Mouse (Mus musculus) spleen, adult 2 months (tissue): Measurements from ENCODE around the gene Reps1. TPM values are rescaled to one million over a fixed set of nuclear protein-coding genes. Genes with fewer than 3 reads are reported as not detected.

ENCODE experiments used
- DNase-seq, 2 experiments: peaks; one replicate each; pipeline versions ENCODE4 v3.0.0 to v3.0.0-alpha.2; 2012 to 2021; ENCODE audit warnings: low spot score in 2 of 2, low read depth in 1 of 2
- H3K27ac ChIP-seq: fragments of 200-500 bp; 2 replicates; pipeline ENCODE4 v1.5.1; 2012; ENCODE audit warnings: low read length, inconsistent platforms; ENCODE audit not compliant: insufficient read depth
- H3K27me3 ChIP-seq: fragments of 200-500 bp; 2 replicates; pipeline ENCODE4 v1.6.1; 2012; ENCODE audit warnings: mild to moderate bottlenecking, moderate library complexity, low read length, inconsistent platforms; ENCODE audit not compliant: control insufficient read depth, insufficient read depth
- H3K36me3 ChIP-seq: fragments of 200-500 bp; 2 replicates; pipeline ENCODE4 v1.6.1; 2012; ENCODE audit warnings: mild to moderate bottlenecking, low read length, inconsistent platforms; ENCODE audit not compliant: control insufficient read depth, insufficient read depth
- H3K4me1 ChIP-seq: fragments of 200-500 bp; 2 replicates; pipeline ENCODE4 v1.6.1; 2011; ENCODE audit warnings: inconsistent platforms; ENCODE audit not compliant: control insufficient read depth, insufficient read depth, insufficient read length
- H3K4me3 ChIP-seq: fragments of 200-500 bp; 2 replicates; pipeline ENCODE4 v1.5.1; 2011; ENCODE audit warnings: mild to moderate bottlenecking, inconsistent platforms; ENCODE audit not compliant: insufficient read depth, insufficient read length; ENCODE audit errors: extremely low read depth
- CTCF ChIP-seq: fragments of 200-500 bp; IDR thresholded peaks from 2 replicates; pipeline ENCODE4 v1.5.1; 2011; ENCODE audit warnings: mild to moderate bottlenecking, inconsistent platforms; ENCODE audit not compliant: insufficient read depth, insufficient read length, insufficient replicate concordance; ENCODE audit errors: extremely low read depth
- POLR2A ChIP-seq: fragments of 200-500 bp; IDR thresholded peaks from 2 replicates; pipeline ENCODE4 v1.6.1; 2011; ENCODE audit warnings: low read depth, low read length, inconsistent platforms
- WGBS: fragments of 180-500 bp; shearing (Covaris S2); methylation state at CpG from one replicate; pipeline ENCODE4 v1.1.7; 2018; 5-methylcytosine and 5-hydroxymethylcytosine counted together
- polyA plus RNA-seq: library from polyadenylated mRNA; depleted of rRNA; stranded (reverse); fragments of >200 nt; gene quantifications from 2 replicates; pipeline ENCODE4 v1.2.3, GENCODE M21; 2012

Reps1 gene
- polyA plus RNA-seq, 1 experiment: 33.3 TPM

DNA sequence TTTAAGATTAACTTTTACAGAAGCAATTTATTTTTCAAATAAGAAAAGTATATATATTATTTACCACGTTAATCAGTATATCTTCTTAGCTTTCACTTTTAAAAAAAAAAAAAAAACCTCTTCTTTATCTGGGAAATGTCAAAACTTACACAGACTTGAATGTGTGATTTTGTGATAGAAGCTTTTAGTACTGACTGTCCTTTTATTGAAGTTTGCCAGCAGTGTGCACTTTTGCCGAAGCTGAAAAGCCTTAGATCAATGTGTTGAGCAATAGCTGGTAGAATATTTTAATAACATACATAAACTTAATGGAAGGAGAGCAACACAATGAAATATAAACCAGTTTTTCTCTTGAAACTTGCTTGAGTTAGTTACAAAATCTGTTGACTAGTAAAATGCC lies 5.1 kb downstream of the Reps1 start:
- H3K27me3 ChIP-seq: no peaks in the 10 kb centered on the region
- no peak for DNase-seq
- TF ChIP-seq CTCF: no peak
- no peak for TF ChIP-seq POLR2A
- peaks cover 11% of the 10 kb centered on the region; the same call in 1 of the 2 replicates for H3K4me1 ChIP-seq
- H3K36me3 ChIP-seq: no peaks in the 10 kb centered on the region
- no peak overlapping the region for H3K4me3 ChIP-seq
- 78% methylated on average over 2 of the region's 2 CpGs for WGBS
- H3K27ac ChIP-seq: no peak overlapping the region

DNA sequence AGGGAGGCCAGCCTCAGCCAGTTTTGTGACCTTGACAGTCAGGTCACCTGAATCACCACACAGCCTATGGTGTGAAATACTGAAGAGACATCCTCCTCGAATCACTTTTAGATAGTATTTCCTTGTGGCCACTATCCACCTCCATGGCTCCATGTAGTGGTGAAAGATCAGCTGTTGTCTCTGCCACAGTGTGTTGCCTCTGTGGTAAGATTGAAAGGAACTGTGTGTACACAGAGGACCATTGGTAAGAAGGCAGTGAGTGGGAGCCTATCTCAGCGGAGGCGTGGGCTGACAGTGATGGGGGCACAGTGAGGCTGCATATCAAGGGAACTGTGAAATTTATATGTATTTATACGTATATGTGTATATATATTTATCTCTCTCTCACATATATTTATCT lies 5.9 kb downstream of the Reps1 start:
- WGBS: 87% methylated on average over 4 of the region's 4 CpGs
- Histone ChIP-seq H3K27ac (no peak overlapping the region), H3K27me3 (no peaks in the 10 kb centered on the region), H3K4me1 (peaks cover 10% of the 10 kb centered on the region; the same call in 1 of the 2 replicates), H3K36me3 (no peaks in the 10 kb centered on the region), H3K4me3 (no peak overlapping the region)
- no peak for TF ChIP-seq POLR2A
- TF ChIP-seq CTCF: no peak
- DNase-seq: no peak

DNA sequence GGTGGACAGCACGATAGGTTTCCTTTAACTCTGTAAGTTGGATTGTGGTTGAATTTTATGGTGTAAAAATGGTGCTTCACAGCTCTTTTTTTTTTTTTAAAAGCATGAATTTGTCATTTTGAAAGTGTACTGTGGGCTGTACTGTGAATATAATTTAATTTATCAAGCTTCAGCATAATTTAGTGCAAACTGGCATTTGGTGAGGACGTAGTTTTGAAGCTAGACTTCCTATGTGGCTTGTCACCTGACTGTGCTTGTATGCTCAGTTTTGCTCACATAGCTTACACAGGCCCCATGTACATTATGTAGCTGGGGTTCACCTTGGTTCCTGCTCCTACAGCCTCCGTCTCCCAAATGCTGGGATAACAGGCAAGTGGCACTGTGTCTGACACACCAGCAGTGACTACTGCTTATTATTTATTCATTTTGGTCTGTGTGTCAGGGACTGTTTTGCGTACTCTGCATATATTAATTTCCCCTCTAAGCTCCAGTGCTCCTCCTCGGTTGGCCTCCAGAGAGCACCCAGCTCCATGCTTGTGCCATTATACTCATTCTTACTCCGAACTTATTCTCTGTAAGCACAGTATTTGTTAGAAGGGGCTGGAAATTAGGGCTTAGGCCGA lies 9.1 kb downstream of the Reps1 start:
- 82% methylated on average over 7 of the region's 7 CpGs for WGBS
- peaks cover 2% of the 10 kb centered on the region; the same call in 1 of the 2 replicates for H3K4me1 ChIP-seq
- no peaks in the 10 kb centered on the region for H3K27me3 ChIP-seq
- H3K4me3 ChIP-seq: no peak overlapping the region
- H3K27ac ChIP-seq: no peak overlapping the region
- DNase-seq: no peak
- H3K36me3 ChIP-seq: no peaks in the 10 kb centered on the region
- TF ChIP-seq CTCF (no peak), POLR2A (no peak)

DNA sequence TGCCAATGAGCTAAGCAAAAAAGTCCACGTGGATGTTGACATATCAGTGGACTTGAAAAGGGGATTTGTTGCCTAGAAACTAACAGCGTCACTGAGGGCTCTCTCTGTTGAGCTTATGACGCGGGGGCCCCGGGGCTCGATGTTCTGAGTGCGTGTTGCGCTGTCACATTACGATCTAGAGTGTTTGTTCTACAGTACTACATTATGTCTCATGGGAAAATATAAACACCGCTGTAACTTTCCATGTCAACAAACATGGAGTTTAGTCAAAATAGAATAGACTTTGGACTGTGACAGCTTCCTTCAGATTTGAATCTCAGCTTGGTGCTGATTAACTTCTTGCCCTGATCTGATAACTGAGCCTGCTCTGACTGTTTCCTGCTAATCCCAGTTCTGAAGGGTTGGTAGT lies 10.4 kb downstream of the Reps1 start:
- Histone ChIP-seq H3K4me3 (no peak overlapping the region), H3K4me1 (peaks cover 8% of the 10 kb centered on the region; the same call in 1 of the 2 replicates), H3K27me3 (no peaks in the 10 kb centered on the region), H3K36me3 (no peaks in the 10 kb centered on the region), H3K27ac (no peak overlapping the region)
- WGBS: 95% methylated on average over 10 of the region's 10 CpGs
- no peak for TF ChIP-seq CTCF
- TF ChIP-seq POLR2A: no peak
- no peak for DNase-seq

DNA sequence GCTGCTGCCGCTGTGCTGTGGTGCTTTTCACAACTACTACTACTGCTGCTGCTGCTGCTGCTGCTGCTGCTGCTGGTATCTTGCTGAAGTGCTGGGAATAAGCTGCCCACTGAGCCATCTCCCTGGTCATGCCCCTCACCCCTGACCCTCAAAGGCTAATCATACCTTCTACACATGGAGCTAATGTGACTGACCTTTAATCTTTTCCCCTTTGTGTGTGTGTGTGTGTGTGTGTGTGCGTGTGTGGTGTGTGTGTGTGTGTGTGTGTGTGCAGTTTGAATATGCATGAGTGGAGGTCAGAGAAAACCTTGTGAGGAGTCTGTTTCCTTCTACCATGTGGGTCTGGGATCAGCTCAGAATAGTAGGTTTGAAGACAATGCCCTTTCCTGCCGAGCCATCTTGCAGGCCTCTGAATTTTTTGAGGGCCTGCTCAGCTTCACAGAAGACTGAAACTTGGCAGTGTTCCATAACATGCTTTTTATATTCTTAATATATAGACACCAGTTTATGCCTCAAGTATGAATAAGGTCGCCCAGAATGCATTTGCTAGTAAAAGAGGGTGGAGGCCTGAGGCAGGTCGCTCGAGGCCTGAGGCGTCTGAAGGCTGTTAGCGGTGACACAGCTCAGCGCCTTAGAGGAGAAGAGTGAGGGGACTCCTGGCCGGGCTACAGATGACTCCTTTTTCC lies 12.2 kb downstream of the Reps1 start:
- Histone ChIP-seq H3K4me1 (peaks cover 8% of the 10 kb centered on the region; the same call in 1 of the 2 replicates), H3K27ac (no peak overlapping the region)

DNA sequence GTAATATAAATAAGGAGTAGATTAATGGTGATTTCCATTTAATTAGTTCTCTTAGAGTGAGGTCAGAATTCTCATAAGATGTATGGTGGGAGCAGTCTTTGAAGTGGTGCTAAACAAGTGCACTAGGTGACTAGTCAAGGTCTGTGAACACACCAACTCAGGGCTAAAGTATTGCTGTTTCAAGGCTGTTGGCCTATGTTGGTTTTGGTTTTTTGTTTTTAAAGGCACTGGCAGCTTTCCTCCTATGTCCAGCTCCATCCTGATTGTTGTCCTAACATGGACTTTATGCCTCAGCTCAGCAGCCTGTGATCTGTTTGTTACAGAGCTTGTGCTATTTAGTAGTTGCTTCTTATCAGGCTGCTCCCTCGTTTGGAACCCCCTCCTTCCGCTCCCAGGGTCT lies 13.2 kb downstream of the Reps1 start:
- Histone ChIP-seq H3K27ac (no peak overlapping the region), H3K27me3 (no peaks in the 10 kb centered on the region), H3K4me1 (peaks cover 8% of the 10 kb centered on the region; the same call in 1 of the 2 replicates), H3K36me3 (no peaks in the 10 kb centered on the region), H3K4me3 (no peak overlapping the region)
- 89% methylated on average over 2 of the region's 2 CpGs for WGBS
- no peak for DNase-seq
- TF ChIP-seq CTCF (no peak), POLR2A (no peak)

More for the DNA sequence above, 12.2 kb downstream of the Reps1 start:
- H3K4me3 ChIP-seq: no peak overlapping the region
- no peaks in the 10 kb centered on the region for H3K27me3 ChIP-seq
- H3K36me3 ChIP-seq: no peaks in the 10 kb centered on the region
- TF ChIP-seq POLR2A (no peak), CTCF (no peak)
- WGBS: 80% methylated on average over 10 of the region's 10 CpGs
- no peak for DNase-seq

DNA sequence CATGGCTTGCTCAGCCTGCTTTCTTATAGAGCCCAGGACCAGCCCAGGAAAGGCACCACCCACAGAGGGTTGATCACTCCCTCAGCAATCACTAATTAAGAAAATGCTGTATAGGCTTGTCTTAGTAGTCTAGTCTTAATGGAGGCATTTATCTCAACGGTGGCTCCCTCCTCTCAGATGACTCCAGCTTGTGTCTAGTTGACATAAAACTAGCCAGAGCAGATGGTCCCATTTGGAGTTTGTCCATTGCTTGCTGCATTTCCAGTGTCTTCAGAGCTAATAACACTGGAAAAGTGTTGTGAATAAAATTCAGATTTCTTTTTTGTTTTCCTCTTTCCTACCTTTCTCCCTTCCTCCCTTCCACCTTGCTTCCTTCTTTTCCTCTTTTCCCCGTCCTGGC lies 13.9 kb downstream of the Reps1 start:
- no peaks in the 10 kb centered on the region for H3K27me3 ChIP-seq
- H3K36me3 ChIP-seq: no peaks in the 10 kb centered on the region
- H3K27ac ChIP-seq: no peak overlapping the region
- peaks cover 8% of the 10 kb centered on the region; the same call in 1 of the 2 replicates for H3K4me1 ChIP-seq
- TF ChIP-seq POLR2A: no peak
- no peak for TF ChIP-seq CTCF
- 76% methylated on average over 2 of the region's 2 CpGs for WGBS
- no peak overlapping the region for H3K4me3 ChIP-seq
- DNase-seq: no peak
